Mouse (Mus musculus): ENCODE measurements around the gene Mst1. TPM values are rescaled to one million over a fixed set of nuclear protein-coding genes. Genes with fewer than 3 reads are reported as not detected.
A peak's percentile ranks its signal among the peaks of the same experiment; 100 is the strongest.

The Mst1 gene
- polyA plus RNA-seq, 1 experiment from 2014 or later = not detected

DNA sequence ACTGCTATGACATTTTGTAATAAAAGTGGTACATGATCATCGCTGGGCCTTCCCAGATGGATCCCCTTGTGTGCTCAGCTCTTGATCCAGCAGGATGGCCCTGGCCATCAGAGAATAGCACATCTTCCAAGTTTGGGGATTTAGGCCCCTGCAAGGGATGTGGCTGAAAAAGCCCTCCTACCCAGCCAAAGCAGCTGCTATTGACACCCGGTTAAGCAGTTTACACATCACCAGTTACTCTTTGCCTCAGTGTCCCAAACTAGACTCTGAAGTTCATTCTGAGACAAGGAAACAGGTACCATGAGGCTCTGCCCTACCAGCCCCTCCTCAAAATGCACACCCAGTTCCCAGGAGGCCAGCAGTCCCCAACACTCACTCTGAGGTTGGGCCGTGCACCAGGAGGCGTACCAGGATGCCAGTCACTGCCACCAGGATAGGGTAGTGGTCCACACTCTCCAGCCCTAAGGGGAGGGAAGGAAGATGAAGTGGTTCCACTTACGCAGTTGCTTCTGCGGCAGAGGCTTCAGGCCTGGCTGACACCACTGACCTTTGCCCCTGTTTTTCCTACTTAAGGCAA lies 24.5 kb upstream of the Mst1 start:
- no peak overlapping the region for H3K4me3 ChIP-seq (ENCODE audit: low read depth, low read length)
- no peak overlapping the region for H3K4me2 ChIP-seq (ENCODE audit: low read length)
- H3K27ac ChIP-seq (ENCODE audit: low read depth, low read length) = no peak overlapping the region
- no peaks in the 10 kb centered on the region for H3K9me3 ChIP-seq (replicated peaks; ENCODE audit: control insufficient read depth, low read length)
- no peak overlapping the region for H3K9ac ChIP-seq (ENCODE audit: low read length)
- DNase-seq (ENCODE audit: low spot score) = no peak
- H3K27me3 ChIP-seq (replicated peaks; ENCODE audit: control insufficient read depth, insufficient read depth, low read length) = no peaks in the 10 kb centered on the region
- H3K36me3 ChIP-seq (ENCODE audit: control insufficient read depth, insufficient read depth, low read length) = peaks cover 82% of the 10 kb centered on the region
- ATAC-seq = no peak
- H3K4me1 ChIP-seq (ENCODE audit: control insufficient read depth, insufficient read depth, low read length) = no peaks in the 10 kb centered on the region
- 89% methylated on average over 6 of the region's 6 CpGs for WGBS

DNA sequence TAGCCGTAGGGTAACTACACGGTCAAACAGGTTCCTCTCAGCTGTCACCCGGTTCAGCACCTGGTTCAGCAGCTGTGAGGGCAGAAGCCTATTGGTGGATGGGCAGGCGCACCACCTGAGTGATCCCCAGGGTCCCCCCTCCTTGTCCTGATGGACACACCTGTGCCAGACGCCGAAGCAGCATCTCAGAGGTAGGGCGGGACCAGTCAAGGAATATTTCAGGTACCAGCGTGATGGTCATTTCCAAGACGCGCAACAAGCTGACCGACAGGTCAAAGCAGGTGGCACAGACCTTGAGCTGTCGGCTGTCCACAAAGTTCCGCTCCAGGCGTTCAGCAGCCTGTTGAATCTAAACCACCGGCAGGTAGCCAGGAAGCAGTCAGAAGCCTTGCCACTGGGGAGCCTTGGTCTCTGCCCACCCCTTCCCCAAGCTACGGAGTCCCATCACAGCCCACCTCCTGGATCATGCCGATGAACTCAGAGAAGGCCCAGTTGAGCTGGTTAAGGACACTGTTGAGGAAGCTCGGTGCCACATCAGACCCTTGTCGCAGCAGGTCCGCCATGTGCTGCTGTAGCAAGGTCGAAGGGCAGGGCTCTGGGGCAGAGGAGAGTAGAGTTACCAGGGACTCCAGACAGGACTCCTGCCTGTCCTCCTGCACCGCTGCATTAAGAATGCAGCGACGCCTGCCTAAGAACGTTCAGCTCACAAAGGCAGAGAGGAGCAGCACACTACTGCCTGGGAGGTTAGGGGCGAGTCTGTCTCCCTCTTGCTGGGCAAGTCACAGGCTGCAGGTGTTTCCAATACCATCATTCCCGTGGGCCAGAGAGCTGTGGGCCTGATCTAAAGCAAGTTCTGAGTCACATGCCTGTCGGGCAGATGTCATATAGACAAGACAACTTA lies 23.6 kb upstream of the Mst1 start:
- Histone ChIP-seq H3K9me3 (replicated peaks; ENCODE audit: control insufficient read depth, low read length) (no peaks in the 10 kb centered on the region), H3K4me3 (ENCODE audit: low read depth, low read length) (no peak overlapping the region), H3K27me3 (replicated peaks; ENCODE audit: control insufficient read depth, insufficient read depth, low read length) (no peaks in the 10 kb centered on the region), H3K9ac (ENCODE audit: low read length) (no peak overlapping the region), H3K27ac (ENCODE audit: low read depth, low read length) (no peak overlapping the region), H3K36me3 (ENCODE audit: control insufficient read depth, insufficient read depth, low read length) (peaks cover 78% of the 10 kb centered on the region), H3K4me1 (ENCODE audit: control insufficient read depth, insufficient read depth, low read length) (no peaks in the 10 kb centered on the region), H3K4me2 (ENCODE audit: low read length) (no peak overlapping the region)
- DNase-seq (ENCODE audit: low spot score) = no peak
- ATAC-seq = no peak
- WGBS = 83% methylated on average over 28 of the region's 28 CpGs

DNA sequence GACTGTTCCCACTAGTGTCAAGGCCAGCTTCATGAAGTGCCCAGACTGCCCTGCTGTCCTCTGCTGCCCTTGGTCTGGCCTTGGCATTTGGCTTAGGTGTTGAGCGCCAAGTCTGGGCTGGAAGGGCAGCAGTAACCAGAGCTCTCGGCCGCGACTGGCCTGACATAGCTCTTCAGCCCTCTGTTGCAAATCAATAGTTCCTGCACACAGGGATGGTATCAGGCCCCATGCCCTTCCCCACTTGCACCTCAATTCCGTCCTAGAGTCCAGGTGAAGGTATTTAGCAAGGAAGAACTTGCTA lies 23.0 kb upstream of the Mst1 start:
- Histone ChIP-seq H3K27ac (ENCODE audit: low read depth, low read length) (no peak overlapping the region), H3K9me3 (replicated peaks; ENCODE audit: control insufficient read depth, low read length) (no peaks in the 10 kb centered on the region), H3K9ac (ENCODE audit: low read length) (no peak overlapping the region), H3K4me2 (ENCODE audit: low read length) (no peak overlapping the region), H3K27me3 (replicated peaks; ENCODE audit: control insufficient read depth, insufficient read depth, low read length) (no peaks in the 10 kb centered on the region), H3K36me3 (ENCODE audit: control insufficient read depth, insufficient read depth, low read length) (peaks cover 80% of the 10 kb centered on the region), H3K4me1 (ENCODE audit: control insufficient read depth, insufficient read depth, low read length) (no peaks in the 10 kb centered on the region), H3K4me3 (ENCODE audit: low read depth, low read length) (no peak overlapping the region)
- 87% methylated on average over 5 of the region's 5 CpGs for WGBS
- DNase-seq (ENCODE audit: low spot score) (no peak), ATAC-seq (no peak)

DNA sequence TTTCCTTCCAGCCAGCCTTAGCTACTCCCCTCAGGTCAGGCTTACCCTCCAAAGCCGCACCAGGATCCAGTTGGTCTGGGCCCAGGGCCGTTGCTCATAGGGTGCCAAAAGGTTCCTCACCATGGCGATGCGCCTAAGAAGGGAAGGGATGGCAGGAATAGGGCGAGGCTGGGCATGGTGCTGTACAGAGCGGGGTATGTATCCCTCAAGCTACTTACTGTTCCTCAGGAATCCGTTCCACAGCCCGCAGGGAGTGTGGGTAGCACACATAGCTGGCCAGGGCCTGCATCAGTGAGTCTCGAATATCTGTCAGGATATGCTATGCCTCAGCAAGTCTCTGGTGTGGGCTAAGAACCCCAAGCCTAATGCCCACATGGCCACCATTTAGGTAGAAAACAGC lies 21.9 kb upstream of the Mst1 start:
- WGBS = 92% methylated on average over 9 of the region's 9 CpGs
- Histone ChIP-seq H3K4me1 (ENCODE audit: control insufficient read depth, insufficient read depth, low read length) (no peaks in the 10 kb centered on the region), H3K9ac (ENCODE audit: low read length) (no peak overlapping the region), H3K27ac (ENCODE audit: low read depth, low read length) (no peak overlapping the region), H3K36me3 (ENCODE audit: control insufficient read depth, insufficient read depth, low read length) (peaks cover 86% of the 10 kb centered on the region), H3K4me3 (ENCODE audit: low read depth, low read length) (no peak overlapping the region), H3K4me2 (ENCODE audit: low read length) (no peak overlapping the region), H3K27me3 (replicated peaks; ENCODE audit: control insufficient read depth, insufficient read depth, low read length) (no peaks in the 10 kb centered on the region), H3K9me3 (replicated peaks; ENCODE audit: control insufficient read depth, low read length) (no peaks in the 10 kb centered on the region)
- ATAC-seq (no peak), DNase-seq (ENCODE audit: low spot score) (no peak)

DNA sequence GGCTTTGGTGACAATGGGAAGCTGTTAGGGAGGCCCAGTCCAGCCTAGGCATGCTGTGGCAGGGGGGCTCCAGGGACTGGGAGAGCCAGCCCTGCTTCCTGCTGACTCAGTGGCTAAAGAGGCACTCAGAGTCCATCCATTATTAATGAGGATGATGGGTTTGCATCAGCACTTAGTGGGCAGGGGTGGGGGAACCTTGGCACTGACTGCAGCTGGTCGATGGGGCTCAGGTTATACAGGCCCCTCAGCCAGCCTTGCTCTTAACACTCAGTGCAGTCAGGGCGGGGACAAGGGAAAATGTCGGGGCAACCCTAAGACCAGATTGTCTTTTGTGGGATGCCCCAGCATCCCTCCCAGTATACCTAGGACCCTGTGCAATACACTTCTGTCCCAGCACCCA lies 18.1 kb upstream of the Mst1 start:
- H3K9ac ChIP-seq (ENCODE audit: low read length) = no peak overlapping the region
- DNase-seq (ENCODE audit: low spot score) (no peak), ATAC-seq (no peak)
- no peak overlapping the region for H3K4me2 ChIP-seq (ENCODE audit: low read length)
- H3K9me3 ChIP-seq (replicated peaks; ENCODE audit: control insufficient read depth, low read length) = no peaks in the 10 kb centered on the region
- WGBS = 77% methylated on average over 3 of the region's 3 CpGs
- H3K36me3 ChIP-seq (ENCODE audit: control insufficient read depth, insufficient read depth, low read length) = peaks cover 71% of the 10 kb centered on the region
- no peaks in the 10 kb centered on the region for H3K4me1 ChIP-seq (ENCODE audit: control insufficient read depth, insufficient read depth, low read length)
- no peak overlapping the region for H3K4me3 ChIP-seq (ENCODE audit: low read depth, low read length)
- H3K27ac ChIP-seq (ENCODE audit: low read depth, low read length) = no peak overlapping the region
- no peaks in the 10 kb centered on the region for H3K27me3 ChIP-seq (replicated peaks; ENCODE audit: control insufficient read depth, insufficient read depth, low read length)

DNA sequence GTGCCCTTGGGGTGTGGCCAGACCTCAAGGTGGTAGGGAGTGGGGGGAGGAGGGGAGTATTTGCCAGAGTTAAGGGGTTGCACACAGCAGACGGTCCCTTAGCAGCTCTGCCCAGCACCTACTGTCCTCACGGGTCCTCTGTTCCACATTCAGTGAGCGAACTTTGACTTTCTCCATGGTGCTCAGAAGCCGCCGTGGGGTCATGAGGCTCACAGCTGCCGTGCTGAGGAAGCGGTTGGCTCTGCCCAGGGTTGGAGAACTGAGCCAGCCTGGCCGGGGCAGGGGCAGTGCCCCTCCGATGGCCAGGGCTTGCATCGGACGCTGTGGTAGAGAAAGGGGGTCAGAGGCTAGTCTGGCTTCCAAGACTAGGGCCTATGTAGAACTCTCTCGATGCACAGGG lies 16.9 kb upstream of the Mst1 start:
- WGBS = 91% methylated on average over 12 of the region's 12 CpGs
- H3K4me1 ChIP-seq (ENCODE audit: control insufficient read depth, insufficient read depth, low read length) = no peaks in the 10 kb centered on the region
- no peaks in the 10 kb centered on the region for H3K27me3 ChIP-seq (replicated peaks; ENCODE audit: control insufficient read depth, insufficient read depth, low read length)
- peaks cover 59% of the 10 kb centered on the region for H3K36me3 ChIP-seq (ENCODE audit: control insufficient read depth, insufficient read depth, low read length)
- DNase-seq (ENCODE audit: low spot score) (no peak), ATAC-seq (no peak)
- no peak overlapping the region for H3K4me2 ChIP-seq (ENCODE audit: low read length)
- H3K9me3 ChIP-seq (replicated peaks; ENCODE audit: control insufficient read depth, low read length) = no peaks in the 10 kb centered on the region
- no peak overlapping the region for H3K9ac ChIP-seq (ENCODE audit: low read length)
- no peak overlapping the region for H3K4me3 ChIP-seq (ENCODE audit: low read depth, low read length)
- H3K27ac ChIP-seq (ENCODE audit: low read depth, low read length) = no peak overlapping the region

DNA sequence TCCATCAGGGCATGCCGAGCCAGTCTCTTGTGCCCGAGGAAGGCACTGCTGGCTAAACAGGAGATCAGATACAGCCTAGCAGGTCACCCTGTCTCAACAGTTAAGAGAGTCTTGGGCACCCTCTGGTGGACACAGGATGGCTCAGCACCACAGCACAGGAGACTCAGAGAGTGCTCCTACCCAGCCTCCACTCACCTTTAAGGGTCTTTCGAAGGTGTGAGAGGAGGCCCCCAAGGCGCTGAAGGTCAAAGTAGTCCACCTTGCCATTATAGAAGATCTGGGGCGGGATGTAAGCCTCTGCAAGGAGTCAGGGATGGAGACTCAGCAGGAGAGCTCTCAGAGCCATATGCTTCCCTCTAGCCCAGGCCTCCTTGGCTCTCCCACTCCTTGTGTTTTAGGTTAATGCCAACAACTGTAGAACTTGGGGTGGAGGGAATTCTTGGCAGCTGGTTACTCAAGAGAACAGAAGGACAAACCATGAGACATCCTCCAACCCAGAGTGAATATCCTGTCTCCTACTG lies 14.7 kb upstream of the Mst1 start:
- no peaks in the 10 kb centered on the region for H3K9me3 ChIP-seq (replicated peaks; ENCODE audit: control insufficient read depth, low read length)
- peaks cover 57% of the 10 kb centered on the region for H3K36me3 ChIP-seq (ENCODE audit: control insufficient read depth, insufficient read depth, low read length)
- H3K27ac ChIP-seq (ENCODE audit: low read depth, low read length) = no peak overlapping the region
- no peaks in the 10 kb centered on the region for H3K4me1 ChIP-seq (ENCODE audit: control insufficient read depth, insufficient read depth, low read length)
- peak; percentile 67 for ATAC-seq
- DNase-seq (ENCODE audit: low spot score) = peak; percentile 64
- H3K4me3 ChIP-seq (ENCODE audit: low read depth, low read length) = no peak overlapping the region
- WGBS = 42% methylated on average over 5 of the region's 5 CpGs
- H3K27me3 ChIP-seq (replicated peaks; ENCODE audit: control insufficient read depth, insufficient read depth, low read length) = no peaks in the 10 kb centered on the region
- H3K9ac ChIP-seq (ENCODE audit: low read length) = no peak overlapping the region
- no peak overlapping the region for H3K4me2 ChIP-seq (ENCODE audit: low read length)

DNA sequence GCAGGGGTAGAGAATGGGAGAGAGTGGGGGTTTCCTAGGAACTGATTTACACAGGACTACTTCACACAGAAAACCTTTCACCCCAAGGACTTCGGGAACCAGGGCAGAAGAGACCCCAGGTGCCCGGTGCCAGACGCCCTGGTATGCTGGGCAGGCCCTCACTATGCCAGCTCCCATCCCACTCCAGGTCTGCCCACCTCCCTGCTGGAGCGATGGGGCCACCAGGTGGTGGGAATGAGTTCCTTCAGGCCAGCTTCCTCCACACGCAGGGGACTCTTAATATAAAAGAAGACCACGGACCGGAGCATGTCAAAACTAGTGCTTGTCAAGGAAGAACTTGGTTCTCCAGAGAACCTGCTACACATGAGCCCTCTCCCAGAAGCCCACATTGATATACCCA lies 13.0 kb upstream of the Mst1 start:
- H3K9me3 ChIP-seq (replicated peaks; ENCODE audit: control insufficient read depth, low read length) = no peaks in the 10 kb centered on the region
- H3K4me3 ChIP-seq (ENCODE audit: low read depth, low read length) = no peak overlapping the region
- no peaks in the 10 kb centered on the region for H3K4me1 ChIP-seq (ENCODE audit: control insufficient read depth, insufficient read depth, low read length)
- H3K36me3 ChIP-seq (ENCODE audit: control insufficient read depth, insufficient read depth, low read length) = peaks cover 58% of the 10 kb centered on the region
- H3K4me2 ChIP-seq (ENCODE audit: low read length) = no peak overlapping the region
- ATAC-seq (no peak), DNase-seq (ENCODE audit: low spot score) (no peak)
- H3K27me3 ChIP-seq (replicated peaks; ENCODE audit: control insufficient read depth, insufficient read depth, low read length) = no peaks in the 10 kb centered on the region
- no peak overlapping the region for H3K27ac ChIP-seq (ENCODE audit: low read depth, low read length)
- no peak overlapping the region for H3K9ac ChIP-seq (ENCODE audit: low read length)
- WGBS = 86% methylated on average over 7 of the region's 7 CpGs

DNA sequence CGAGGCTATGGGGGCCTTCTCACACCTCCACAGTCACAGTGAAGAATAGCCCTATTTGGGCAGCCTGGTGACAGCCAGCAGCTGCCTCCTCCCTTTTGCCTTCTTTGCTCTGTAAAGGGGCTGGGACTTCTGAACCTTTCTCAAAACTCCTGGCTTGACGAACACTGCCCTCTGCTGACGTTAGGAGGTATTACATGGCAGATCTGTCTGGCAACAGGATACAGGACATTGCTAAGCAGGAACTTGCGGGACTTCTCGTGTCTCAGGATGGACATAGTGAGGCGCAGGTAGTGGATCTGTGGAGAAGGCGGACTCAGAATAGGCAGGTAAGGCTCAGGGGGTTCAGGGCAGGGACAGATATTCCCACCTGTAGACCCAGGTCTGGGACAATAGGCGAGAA lies 12.3 kb upstream of the Mst1 start:
- no peaks in the 10 kb centered on the region for H3K9me3 ChIP-seq (replicated peaks; ENCODE audit: control insufficient read depth, low read length)
- no peak overlapping the region for H3K27ac ChIP-seq (ENCODE audit: low read depth, low read length)
- peaks cover 52% of the 10 kb centered on the region for H3K36me3 ChIP-seq (ENCODE audit: control insufficient read depth, insufficient read depth, low read length)
- DNase-seq (ENCODE audit: low spot score) (peak; percentile 89), ATAC-seq (peak; percentile 38; the same call in 1 of the 2 replicates)
- no peak overlapping the region for H3K4me3 ChIP-seq (ENCODE audit: low read depth, low read length)
- H3K9ac ChIP-seq (ENCODE audit: low read length) = no peak overlapping the region
- 20% methylated on average over 8 of the region's 8 CpGs for WGBS
- no peaks in the 10 kb centered on the region for H3K4me1 ChIP-seq (ENCODE audit: control insufficient read depth, insufficient read depth, low read length)
- H3K4me2 ChIP-seq (ENCODE audit: low read length) = no peak overlapping the region
- H3K27me3 ChIP-seq (replicated peaks; ENCODE audit: control insufficient read depth, insufficient read depth, low read length) = no peaks in the 10 kb centered on the region
